Mouse (Mus musculus): Measurements from ENCODE around the gene Ccdc83. TPM values are rescaled to one million over a fixed set of nuclear protein-coding genes. Genes with fewer than 3 reads are reported as not detected.
"Not testable (repeated sequence)": the region's sequence is repeated elsewhere in the genome, so short reads cannot be mapped to it uniquely, and the experiment has no call there.

Gene Ccdc83
- polyA plus RNA-seq, 1 experiment, result not detected

DNA sequence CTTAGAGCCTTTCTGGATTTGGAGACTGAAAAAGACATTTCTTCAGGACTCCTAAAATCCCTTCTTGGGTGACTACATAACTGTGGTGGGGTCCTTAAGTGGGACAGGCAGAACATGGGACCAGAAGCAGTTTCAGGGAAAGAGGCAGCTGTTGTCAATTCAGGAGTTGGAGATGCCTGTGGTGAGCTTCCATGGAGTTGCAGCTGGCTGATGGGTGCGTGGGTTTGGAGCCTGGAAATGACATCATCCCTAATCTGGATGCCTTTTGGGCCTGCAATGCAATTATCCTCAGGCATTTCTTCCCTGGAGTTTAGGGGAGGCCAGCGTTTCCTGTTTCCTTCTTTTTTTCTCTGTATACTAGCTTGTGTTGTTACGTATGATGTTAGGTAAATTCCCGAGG, 31.7 kb downstream of the Ccdc83 start:
- Histone ChIP-seq H3K27ac (ENCODE audit: insufficient read depth, low read length) (no peak overlapping the region), H3K27me3 (ENCODE audit: control insufficient read depth, insufficient read depth, low read length) (no peaks in the 10 kb centered on the region), H3K36me3 (ENCODE audit: control insufficient read depth, insufficient read depth, low read length) (no peaks in the 10 kb centered on the region), H3K4me3 (ENCODE audit: extremely low read depth, insufficient read depth, insufficient read length) (no peak overlapping the region), H3K4me1 (ENCODE audit: control insufficient read depth, insufficient read depth, insufficient read length) (no peaks in the 10 kb centered on the region)
- TF ChIP-seq POLR2A (IDR thresholded peaks at IDR 0.05; ENCODE audit: low read depth, low read length) (no peak), CTCF (IDR thresholded peaks at IDR 0.05; ENCODE audit: extremely low read depth, insufficient read depth, insufficient read length, insufficient replicate concordance) (no peak)
- WGBS, result 67% methylated on average over 4 of the region's 4 CpGs
- DNase-seq (ENCODE audit: low read depth in 1 of 2, low spot score in 2 of 2), result no peak

DNA sequence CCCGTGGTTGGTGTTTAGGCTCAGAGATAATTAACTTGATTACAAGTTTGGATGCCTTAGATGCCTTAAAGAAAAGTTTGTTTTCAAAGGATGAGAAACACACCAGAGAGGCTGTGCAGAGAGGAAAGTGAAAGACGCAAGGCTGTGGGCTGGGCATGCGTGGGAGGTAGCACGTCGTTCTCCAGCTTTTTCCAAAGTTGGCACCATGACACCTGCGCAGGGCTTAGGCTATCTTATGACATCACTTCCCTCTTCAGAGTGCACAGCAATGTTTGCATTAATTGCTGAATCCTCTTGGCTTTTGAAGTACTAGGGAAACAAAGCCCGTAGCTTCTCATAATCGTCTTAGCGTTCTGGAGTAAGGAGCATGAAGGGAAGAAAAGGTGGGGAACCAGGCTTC, 34.1 kb downstream of the Ccdc83 start:
- H3K4me3 ChIP-seq (ENCODE audit: extremely low read depth, insufficient read depth, insufficient read length), result no peak overlapping the region
- 78% methylated on average over 9 of the region's 9 CpGs for WGBS
- H3K36me3 ChIP-seq (ENCODE audit: control insufficient read depth, insufficient read depth, low read length), result no peaks in the 10 kb centered on the region
- no peaks in the 10 kb centered on the region for H3K4me1 ChIP-seq (ENCODE audit: control insufficient read depth, insufficient read depth, insufficient read length)
- no peak overlapping the region for H3K27ac ChIP-seq (ENCODE audit: insufficient read depth, low read length)
- TF ChIP-seq POLR2A (IDR thresholded peaks at IDR 0.05; ENCODE audit: low read depth, low read length), result no peak
- no peaks in the 10 kb centered on the region for H3K27me3 ChIP-seq (ENCODE audit: control insufficient read depth, insufficient read depth, low read length)
- DNase-seq (ENCODE audit: low read depth in 1 of 2, low spot score in 2 of 2), result no peak

DNA sequence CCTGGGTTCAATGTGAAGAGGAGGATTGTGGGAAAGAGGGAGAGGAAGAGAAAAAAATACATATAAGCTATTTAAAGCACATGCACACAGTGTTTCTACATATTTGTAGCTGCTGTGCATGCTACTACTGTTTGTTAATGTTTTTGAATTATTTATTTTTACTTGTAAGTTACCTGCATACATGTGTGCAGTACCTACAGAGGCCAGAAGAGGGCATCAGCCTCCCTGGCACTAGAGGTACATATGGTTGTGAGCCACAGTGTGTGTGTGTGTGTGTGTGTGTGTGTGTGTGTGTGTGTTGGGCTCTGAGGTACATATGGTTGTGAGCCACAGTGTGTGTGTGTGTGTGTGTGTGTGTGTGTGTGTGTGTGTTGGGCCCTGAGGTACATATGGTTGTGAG, 36.7 kb downstream of the Ccdc83 start:
- not testable (repeated sequence) for DNase-seq (ENCODE audit: low read depth in 1 of 2, low spot score in 2 of 2); H3K4me3 ChIP-seq (ENCODE audit: extremely low read depth, insufficient read depth, insufficient read length); H3K27ac ChIP-seq (ENCODE audit: insufficient read depth, low read length); H3K36me3 ChIP-seq (ENCODE audit: control insufficient read depth, insufficient read depth, low read length); H3K27me3 ChIP-seq (ENCODE audit: control insufficient read depth, insufficient read depth, low read length); H3K4me1 ChIP-seq (ENCODE audit: control insufficient read depth, insufficient read depth, insufficient read length)

DNA sequence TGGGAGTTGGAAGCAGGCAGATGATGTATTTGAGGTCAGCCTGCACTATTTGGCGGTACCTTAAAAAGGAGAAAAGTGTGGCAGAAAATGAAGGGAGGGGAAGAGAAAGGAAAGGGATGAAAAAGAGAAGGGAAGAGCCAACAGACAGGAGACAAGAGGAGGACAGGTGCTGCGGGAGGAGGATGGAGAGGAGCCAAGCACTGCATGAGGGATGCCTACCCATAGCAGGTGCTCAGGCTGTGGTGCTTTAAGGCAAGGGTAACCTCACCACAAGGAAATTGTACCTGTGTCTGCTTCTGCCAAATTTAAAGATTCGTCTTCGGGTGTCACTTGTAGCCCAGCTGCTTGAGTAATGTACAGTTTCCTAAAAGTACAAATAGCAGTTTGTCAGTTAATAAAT, 37.5 kb downstream of the Ccdc83 start:
- Histone ChIP-seq H3K4me1 (ENCODE audit: control insufficient read depth, insufficient read depth, insufficient read length) (no peaks in the 10 kb centered on the region), H3K36me3 (ENCODE audit: control insufficient read depth, insufficient read depth, low read length) (no peaks in the 10 kb centered on the region), H3K27ac (ENCODE audit: insufficient read depth, low read length) (no peak overlapping the region), H3K27me3 (ENCODE audit: control insufficient read depth, insufficient read depth, low read length) (no peaks in the 10 kb centered on the region), H3K4me3 (ENCODE audit: extremely low read depth, insufficient read depth, insufficient read length) (no peak overlapping the region)
- TF ChIP-seq CTCF (IDR thresholded peaks at IDR 0.05; ENCODE audit: extremely low read depth, insufficient read depth, insufficient read length, insufficient replicate concordance) (no peak), POLR2A (IDR thresholded peaks at IDR 0.05; ENCODE audit: low read depth, low read length) (no peak)
- no peak for DNase-seq (ENCODE audit: low read depth in 1 of 2, low spot score in 2 of 2)
- 86% methylated on average over 4 of the region's 4 CpGs for WGBS

DNA sequence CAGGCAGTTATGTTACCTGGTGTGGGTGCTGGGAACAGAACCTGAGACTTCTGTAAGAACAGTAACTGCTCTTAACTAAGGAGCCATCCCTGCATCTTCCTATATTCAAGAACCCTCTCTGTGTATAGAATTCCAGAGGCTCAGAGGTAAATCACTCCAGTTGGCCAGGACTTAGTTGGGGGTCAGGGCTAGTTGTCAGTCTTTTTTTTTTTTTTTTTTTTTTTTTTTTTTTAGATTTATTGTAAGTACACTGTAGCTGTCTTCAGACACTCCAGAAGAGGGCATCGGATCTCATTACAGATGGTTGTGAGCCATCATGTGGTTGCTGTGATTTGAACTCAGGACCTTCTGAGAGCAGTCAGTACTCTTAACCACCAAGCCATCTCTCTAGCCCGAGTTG, 44.1 kb downstream of the Ccdc83 start:
- no peak for DNase-seq (ENCODE audit: low read depth in 1 of 2, low spot score in 2 of 2)
- 72% methylated on average over 2 of the region's 2 CpGs for WGBS
- no peak overlapping the region for H3K4me3 ChIP-seq (ENCODE audit: extremely low read depth, insufficient read depth, insufficient read length)
- H3K4me1 ChIP-seq (ENCODE audit: control insufficient read depth, insufficient read depth, insufficient read length), result no peaks in the 10 kb centered on the region
- H3K27ac ChIP-seq (ENCODE audit: insufficient read depth, low read length), result no peak overlapping the region
- no peaks in the 10 kb centered on the region for H3K36me3 ChIP-seq (ENCODE audit: control insufficient read depth, insufficient read depth, low read length)
- TF ChIP-seq POLR2A (IDR thresholded peaks at IDR 0.05; ENCODE audit: low read depth, low read length), result no peak
- TF ChIP-seq CTCF (IDR thresholded peaks at IDR 0.05; ENCODE audit: extremely low read depth, insufficient read depth, insufficient read length, insufficient replicate concordance), result no peak
- no peaks in the 10 kb centered on the region for H3K27me3 ChIP-seq (ENCODE audit: control insufficient read depth, insufficient read depth, low read length)

DNA sequence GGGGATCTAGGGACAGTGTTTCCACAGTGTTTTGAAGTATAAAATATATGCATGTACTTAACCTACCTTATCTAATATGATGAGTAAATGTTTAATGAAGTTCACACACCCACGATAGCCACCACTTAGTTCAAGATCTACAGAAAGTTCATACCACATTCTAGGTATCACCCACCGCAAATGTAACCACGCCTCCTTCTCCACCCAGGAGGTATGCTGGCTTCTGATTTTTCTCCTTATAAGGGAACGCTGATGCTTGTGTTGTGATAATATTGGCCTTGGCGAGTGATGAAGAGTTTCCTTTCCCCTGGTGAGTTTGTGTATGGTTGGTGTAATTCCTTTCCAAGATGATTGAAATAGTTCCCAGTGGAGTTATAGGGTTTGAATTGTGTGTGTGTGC, 47.5 kb downstream of the Ccdc83 start:
- WGBS, result 78% methylated on average over 5 of the region's 5 CpGs
- Histone ChIP-seq H3K4me3 (ENCODE audit: extremely low read depth, insufficient read depth, insufficient read length) (no peak overlapping the region), H3K27ac (ENCODE audit: insufficient read depth, low read length) (no peak overlapping the region), H3K27me3 (ENCODE audit: control insufficient read depth, insufficient read depth, low read length) (no peaks in the 10 kb centered on the region), H3K4me1 (ENCODE audit: control insufficient read depth, insufficient read depth, insufficient read length) (no peaks in the 10 kb centered on the region), H3K36me3 (ENCODE audit: control insufficient read depth, insufficient read depth, low read length) (no peaks in the 10 kb centered on the region)
- TF ChIP-seq POLR2A (IDR thresholded peaks at IDR 0.05; ENCODE audit: low read depth, low read length) (no peak), CTCF (IDR thresholded peaks at IDR 0.05; ENCODE audit: extremely low read depth, insufficient read depth, insufficient read length, insufficient replicate concordance) (no peak)
- no peak for DNase-seq (ENCODE audit: low read depth in 1 of 2, low spot score in 2 of 2)

DNA sequence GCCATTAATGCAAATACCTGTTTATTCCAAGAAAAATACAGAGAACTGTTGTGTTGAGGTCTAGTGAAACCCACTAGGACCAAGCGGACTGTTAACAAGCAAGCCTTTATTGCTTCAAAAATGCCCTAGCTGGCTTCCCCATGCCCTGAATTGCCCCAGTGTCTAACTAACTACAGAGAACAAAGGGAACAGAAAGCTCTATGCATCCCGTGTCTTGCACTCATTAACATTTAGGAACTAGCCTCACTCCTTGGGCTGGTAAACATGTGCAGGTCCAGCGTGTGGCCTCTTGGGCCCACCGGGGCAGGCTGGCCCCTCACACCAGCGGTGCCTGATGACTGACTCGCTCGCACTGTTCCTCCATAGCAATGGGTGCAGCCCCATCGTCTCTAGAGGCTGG, 49.1 kb downstream of the Ccdc83 start:
- no peaks in the 10 kb centered on the region for H3K27me3 ChIP-seq (ENCODE audit: control insufficient read depth, insufficient read depth, low read length)
- no peaks in the 10 kb centered on the region for H3K36me3 ChIP-seq (ENCODE audit: control insufficient read depth, insufficient read depth, low read length)
- 83% methylated on average over 8 of the region's 8 CpGs for WGBS
- TF ChIP-seq CTCF (IDR thresholded peaks at IDR 0.05; ENCODE audit: extremely low read depth, insufficient read depth, insufficient read length, insufficient replicate concordance), result no peak
- no peak for TF ChIP-seq POLR2A (IDR thresholded peaks at IDR 0.05; ENCODE audit: low read depth, low read length)
- H3K4me3 ChIP-seq (ENCODE audit: extremely low read depth, insufficient read depth, insufficient read length), result no peak overlapping the region
- DNase-seq (ENCODE audit: low read depth in 1 of 2, low spot score in 2 of 2), result no peak
- no peak overlapping the region for H3K27ac ChIP-seq (ENCODE audit: insufficient read depth, low read length)
- H3K4me1 ChIP-seq (ENCODE audit: control insufficient read depth, insufficient read depth, insufficient read length), result no peaks in the 10 kb centered on the region

DNA sequence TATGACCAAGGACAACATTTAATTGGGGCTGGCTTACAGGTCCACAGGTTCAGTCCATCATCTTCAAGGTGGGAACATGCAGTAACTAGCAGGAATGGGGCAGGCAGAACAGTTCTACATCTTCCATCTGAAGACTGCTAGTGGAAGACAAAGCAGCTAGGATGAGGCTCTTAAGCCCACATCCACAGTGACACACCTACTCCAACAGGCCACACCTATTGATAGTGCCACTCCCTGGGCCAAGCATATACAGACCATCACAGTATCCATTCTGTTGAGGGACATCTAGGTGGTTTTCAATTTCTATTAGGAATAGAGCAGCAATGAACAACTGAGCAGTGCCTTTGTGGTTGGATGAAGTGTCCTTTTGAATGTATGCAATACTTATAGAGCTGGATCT, 54.6 kb downstream of the Ccdc83 start:
- Histone ChIP-seq H3K36me3 (ENCODE audit: control insufficient read depth, insufficient read depth, low read length) (peaks cover 16% of the 10 kb centered on the region), H3K4me1 (ENCODE audit: control insufficient read depth, insufficient read depth, insufficient read length) (no peaks in the 10 kb centered on the region), H3K27ac (ENCODE audit: insufficient read depth, low read length) (no peak overlapping the region), H3K27me3 (ENCODE audit: control insufficient read depth, insufficient read depth, low read length) (no peaks in the 10 kb centered on the region), H3K4me3 (ENCODE audit: extremely low read depth, insufficient read depth, insufficient read length) (no peak overlapping the region)
- no peak for DNase-seq (ENCODE audit: low read depth in 1 of 2, low spot score in 2 of 2)
- TF ChIP-seq CTCF (IDR thresholded peaks at IDR 0.05; ENCODE audit: extremely low read depth, insufficient read depth, insufficient read length, insufficient replicate concordance) (no peak), POLR2A (IDR thresholded peaks at IDR 0.05; ENCODE audit: low read depth, low read length) (no peak)

Data from spleen, adult 2 months (tissue).